Mouse (Mus musculus) retina, embryonic 14.5 days (tissue): ENCODE results near the gene Abcc4.

ENCODE experiments used
- DNase-seq: peaks from one replicate; pipeline ENCODE4 v3.0.0-alpha.2; 2015; ENCODE audit warnings: low spot score

The Abcc4 gene

GRCm38 (mm10) chr14:118506591-118507146, 199.3 kb downstream of the Abcc4 start:
- DNase-seq: peak; percentile 74

- DNase-seq: no peak
Observed at GRCm38 (mm10) chr14:118496767-118497166, 209.3 kb downstream of the Abcc4 start.

DNA sequence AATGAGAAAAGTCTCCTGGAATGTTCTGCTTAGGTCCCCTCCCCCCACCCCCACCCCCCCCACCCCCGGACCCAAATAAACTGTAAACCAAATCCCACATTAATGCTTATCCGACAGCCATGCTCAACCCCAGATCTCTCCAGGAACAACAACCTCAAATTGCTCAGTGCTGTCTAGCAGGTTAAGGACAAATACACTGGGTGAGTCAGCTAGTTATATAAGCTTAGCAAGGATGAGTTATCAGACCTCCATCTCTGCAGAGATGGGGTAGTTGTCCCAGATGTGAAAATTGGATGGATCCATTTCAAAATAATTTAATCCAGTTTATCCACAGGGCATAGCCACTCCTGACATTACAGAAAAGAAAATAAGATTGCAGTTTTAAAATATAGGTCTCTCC, 210.6 kb downstream of the Abcc4 start:
- no peak for DNase-seq

DNA sequence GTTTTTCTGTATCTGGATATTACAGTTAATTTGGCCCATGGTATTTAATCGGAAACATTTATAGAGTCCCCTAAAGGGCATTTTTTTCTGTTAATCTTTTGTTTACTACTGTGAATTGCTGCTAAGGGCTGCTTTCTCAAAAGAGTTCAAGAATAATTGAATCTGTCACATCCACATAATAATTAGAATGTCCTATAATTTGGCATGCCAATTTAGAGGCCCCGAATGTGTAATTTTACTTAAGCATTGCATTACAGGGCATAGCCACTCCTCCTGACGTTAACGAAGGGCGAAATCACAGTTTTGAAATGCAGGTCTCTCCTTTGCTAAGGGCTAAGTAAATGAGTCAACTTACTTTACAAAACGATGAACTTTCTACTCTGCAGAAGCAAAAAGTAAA, 214.3 kb downstream of the Abcc4 start:
- DNase-seq: no peak

DNA sequence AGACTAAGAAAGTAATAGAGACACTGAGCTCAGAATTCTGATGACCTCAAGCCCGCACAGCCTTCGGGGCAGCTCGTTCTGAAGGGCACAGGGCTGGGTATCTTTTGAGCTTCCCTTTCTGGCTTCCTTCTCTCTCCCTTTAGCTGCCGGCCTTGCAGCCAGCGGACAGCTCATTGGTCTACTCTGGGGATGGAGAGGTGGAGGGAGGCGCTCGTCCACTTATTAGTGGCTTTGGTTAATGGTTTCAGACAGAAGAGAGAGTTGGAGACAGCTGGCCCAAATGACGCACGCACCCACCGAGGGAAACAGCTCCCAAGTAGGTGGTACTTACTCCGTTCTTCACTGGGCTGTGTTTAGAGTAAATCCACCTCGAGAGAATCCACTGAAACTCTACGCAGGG, 214.7 kb downstream of the Abcc4 start:
- DNase-seq: peak; percentile 77

GRCm38 (mm10) chr14:118490525-118490924, 215.5 kb downstream of the Abcc4 start:
- DNase-seq: no peak

- DNase-seq: no peak
Observed at GRCm38 (mm10) chr14:118486349-118486748, 219.7 kb downstream of the Abcc4 start.

GRCm38 (mm10) chr14:118485646-118486045, 220.4 kb downstream of the Abcc4 start:
- no peak for DNase-seq

GRCm38 (mm10) chr14:118482320-118482719, 223.7 kb downstream of the Abcc4 start:
- DNase-seq: no peak

GRCm38 (mm10) chr14:118481779-118482178, 224.2 kb downstream of the Abcc4 start:
- no peak for DNase-seq

GRCm38 (mm10) chr14:118476329-118476728, 229.7 kb downstream of the Abcc4 start:
- DNase-seq: no peak

GRCm38 (mm10) chr14:118475100-118475454, 230.9 kb downstream of the Abcc4 start:
- DNase-seq: no peak

GRCm38 (mm10) chr14:118474226-118475099, 231.6 kb downstream of the Abcc4 start:
- DNase-seq: peak; percentile 53

DNA sequence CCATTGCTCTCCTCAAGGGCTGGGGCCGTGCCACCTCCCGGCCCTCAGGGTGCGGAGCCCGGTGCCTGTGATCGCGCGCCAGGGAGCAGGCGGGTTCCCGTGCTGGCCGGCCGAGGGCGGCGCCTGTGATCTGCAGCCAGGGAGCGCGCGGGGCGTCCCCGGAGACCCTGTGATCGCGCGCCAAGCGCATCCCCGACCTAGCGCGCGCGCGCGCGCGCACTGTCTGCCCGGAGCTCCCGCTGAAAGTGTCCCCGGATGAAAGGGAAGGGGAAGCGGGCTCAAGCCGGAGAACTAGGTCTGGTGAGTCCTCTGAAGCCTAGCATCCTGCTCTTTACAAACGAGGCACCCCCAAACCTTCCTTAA, 232.2 kb downstream of the Abcc4 start:
- DNase-seq: peak; percentile 76

GRCm38 (mm10) chr14:118473188-118473830, 232.7 kb downstream of the Abcc4 start:
- peak; percentile 38 for DNase-seq

GRCm38 (mm10) chr14:118465331-118465730, 240.7 kb downstream of the Abcc4 start:
- no peak for DNase-seq

- no peak for DNase-seq
Observed at GRCm38 (mm10) chr14:118464401-118464800, 241.6 kb downstream of the Abcc4 start.

DNA sequence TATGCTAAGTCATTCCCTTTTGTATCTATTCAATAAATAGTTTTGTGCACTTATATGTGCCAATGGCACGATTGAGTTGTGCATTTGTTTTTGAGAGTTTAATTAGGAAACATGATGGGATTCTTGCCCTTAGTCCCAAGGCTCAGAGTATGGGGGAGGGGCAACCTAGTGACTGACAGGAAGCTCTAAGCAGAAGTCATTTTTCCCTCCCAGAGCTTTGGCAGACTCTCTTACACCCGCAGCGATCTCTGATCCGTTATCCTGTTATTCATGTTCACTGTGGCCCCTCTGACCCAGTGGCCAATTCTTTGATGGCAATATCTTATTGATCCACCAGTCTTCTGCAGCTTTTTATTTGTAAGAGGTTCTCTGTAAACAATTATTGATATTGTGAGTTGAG, 253.4 kb downstream of the Abcc4 start:
- DNase-seq: no peak

DNA sequence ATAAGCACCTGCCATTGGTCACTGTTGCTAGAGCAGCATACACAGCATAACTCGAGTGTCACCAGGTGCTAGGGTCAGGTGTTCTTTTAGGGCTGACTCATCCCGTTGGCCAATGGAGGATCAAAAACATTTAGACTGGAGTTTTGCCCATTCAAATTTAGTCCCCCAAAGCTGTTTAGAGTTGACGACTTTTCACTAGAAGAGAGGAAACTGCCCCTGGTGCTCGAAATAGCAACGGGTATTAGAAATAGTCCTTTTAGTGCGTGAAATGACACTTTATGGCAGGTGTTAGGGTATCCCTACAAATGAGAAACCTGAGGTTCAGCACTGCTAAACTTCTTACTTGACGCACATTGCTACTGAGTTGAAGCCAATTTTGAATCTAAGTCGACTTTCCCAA, 265.9 kb downstream of the Abcc4 start:
- DNase-seq: no peak

DNA sequence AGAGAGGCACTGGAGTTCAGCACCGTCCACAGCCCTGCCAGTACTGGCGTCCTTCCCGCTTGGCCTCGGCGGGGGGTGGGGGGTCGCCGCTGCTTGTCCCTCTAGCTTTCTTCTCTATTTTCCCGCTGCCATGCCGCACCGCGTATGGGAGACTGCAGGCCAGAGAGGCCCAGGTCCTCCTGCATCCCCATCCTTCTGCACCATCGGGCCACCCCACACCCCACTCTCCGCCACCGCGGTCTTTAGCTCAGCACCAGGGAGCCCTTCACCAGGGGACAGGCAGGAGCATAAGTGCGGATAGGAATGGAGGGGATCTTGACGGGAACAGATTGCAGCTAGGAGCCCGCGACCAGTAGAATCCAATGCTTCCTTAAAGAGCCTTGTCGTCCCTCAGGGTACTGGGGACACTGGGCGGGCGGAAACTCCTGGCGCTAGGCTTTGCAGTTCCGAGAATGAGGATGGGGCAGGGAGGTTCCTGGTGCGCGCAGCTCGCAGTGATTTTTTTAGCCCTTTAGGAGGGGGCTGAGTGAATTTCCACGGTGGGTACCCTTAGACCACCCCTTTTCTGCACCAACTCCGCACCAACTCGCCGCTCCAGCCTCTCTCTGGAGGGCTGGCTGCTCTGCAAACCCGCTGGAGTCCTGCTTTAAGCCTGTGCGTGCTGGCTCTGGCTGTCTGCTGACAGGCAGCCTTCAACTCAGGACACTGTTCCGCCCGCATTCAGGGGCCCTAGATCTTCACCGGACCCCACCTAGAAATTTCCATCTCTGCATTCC, 268.7 kb downstream of the Abcc4 start:
- peak; percentile 70 for DNase-seq

GRCm38 (mm10) chr14:118436791-118437155, 269.2 kb downstream of the Abcc4 start:
- DNase-seq: no peak

DNA sequence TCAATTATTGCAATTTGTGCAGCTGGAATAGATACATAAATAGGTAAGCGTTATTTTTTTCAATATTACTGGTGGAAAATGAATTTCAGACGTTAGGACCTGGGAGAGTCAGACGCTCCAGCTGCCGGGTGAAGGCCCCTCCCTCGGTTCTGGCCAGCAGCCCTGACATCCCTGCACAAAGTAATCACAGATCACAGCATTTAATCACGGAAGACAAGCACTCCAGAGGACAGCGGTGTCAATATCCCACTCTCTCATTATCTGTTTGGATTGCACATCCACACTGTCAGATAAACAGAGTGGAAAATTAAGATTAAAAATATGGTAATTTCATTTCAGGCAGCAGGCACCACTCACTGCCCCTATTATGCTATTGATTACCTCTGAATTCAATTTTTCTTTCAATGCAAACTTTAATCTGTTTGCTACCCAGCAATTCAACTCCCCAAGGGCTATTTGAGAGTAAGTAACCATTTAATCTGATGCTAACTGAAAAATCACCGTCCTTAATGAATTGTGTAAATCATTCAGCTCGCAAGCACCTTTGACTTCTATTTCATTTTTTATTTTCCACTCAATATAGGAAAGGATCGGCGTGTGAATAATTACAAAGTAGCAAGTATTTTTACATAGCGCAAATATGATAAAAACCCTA, 270.2 kb downstream of the Abcc4 start:
- DNase-seq: peak; percentile 75
